Mouse (Mus musculus): ENCODE results near the gene Slc46a3.

DNA sequence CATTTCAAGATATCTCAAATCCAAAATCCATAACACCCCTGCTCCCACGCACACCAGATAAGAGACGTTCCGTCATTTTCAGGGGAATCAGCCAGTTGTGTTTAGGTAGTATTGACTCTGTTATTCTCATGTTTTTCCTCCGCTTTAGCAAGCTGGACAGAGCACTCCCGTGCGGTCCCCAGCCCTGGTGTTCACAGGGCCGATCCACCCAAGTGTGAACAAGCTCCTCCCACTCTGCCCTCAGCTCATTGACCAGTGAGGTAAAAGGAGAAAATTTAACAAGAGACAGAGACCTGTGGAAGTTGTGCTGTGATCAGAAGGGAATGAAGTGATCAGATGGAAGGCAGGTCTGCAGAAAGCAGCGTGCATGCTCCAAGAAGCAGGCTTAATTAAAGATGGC is 65.8 kb downstream of the Slc46a3 start:
- TF ChIP-seq CTCF (IDR thresholded peaks at IDR 0.05; ENCODE audit: borderline replicate concordance, insufficient read depth, low read depth, low read length), result no peak
- TF ChIP-seq POLR2A (IDR thresholded peaks at IDR 0.05; ENCODE audit: borderline replicate concordance, insufficient read depth, low read length), result no peak
